Mouse (Mus musculus): ENCODE data around the gene Spon1. TPM values are rescaled to one million over a fixed set of nuclear protein-coding genes. Genes with fewer than 3 reads are reported as not detected.

The Spon1 gene
- polyA plus RNA-seq, 1 experiment from 2014 or later, result 35.1 TPM

- no peak for DNase-seq (ENCODE audit: low spot score)
- no peaks in the 10 kb centered on the region for H3K36me3 ChIP-seq (ENCODE audit: insufficient read depth, low read length)
- no peak overlapping the region for H3K4me3 ChIP-seq (ENCODE audit: low read depth, low read length)
- H3K27ac ChIP-seq (ENCODE audit: low read length), result no peak overlapping the region
- no peaks in the 10 kb centered on the region for H3K27me3 ChIP-seq (replicated peaks; ENCODE audit: insufficient read depth, low read length)
- H3K9me3 ChIP-seq (ENCODE audit: low read length), result no peaks in the 10 kb centered on the region
- no peak for TF ChIP-seq CTCF (IDR thresholded peaks at IDR 0.05)
- no peak for TF ChIP-seq EP300 (IDR thresholded peaks at IDR 0.05)
- H3K4me1 ChIP-seq (ENCODE audit: insufficient read depth, low read depth, low read length), result no peaks in the 10 kb centered on the region
- no peak overlapping the region for H3K9ac ChIP-seq (replicated peaks; ENCODE audit: low read depth)
- WGBS, result 34% methylated on average over 5 of the region's 5 CpGs
- ATAC-seq, result no peak
- no peak overlapping the region for H3K4me2 ChIP-seq (replicated peaks; ENCODE audit: low read depth, low read length)
Observed at GRCm38 (mm10) chr7:113895266-113895665, 129.5 kb downstream of the Spon1 start.

DNA sequence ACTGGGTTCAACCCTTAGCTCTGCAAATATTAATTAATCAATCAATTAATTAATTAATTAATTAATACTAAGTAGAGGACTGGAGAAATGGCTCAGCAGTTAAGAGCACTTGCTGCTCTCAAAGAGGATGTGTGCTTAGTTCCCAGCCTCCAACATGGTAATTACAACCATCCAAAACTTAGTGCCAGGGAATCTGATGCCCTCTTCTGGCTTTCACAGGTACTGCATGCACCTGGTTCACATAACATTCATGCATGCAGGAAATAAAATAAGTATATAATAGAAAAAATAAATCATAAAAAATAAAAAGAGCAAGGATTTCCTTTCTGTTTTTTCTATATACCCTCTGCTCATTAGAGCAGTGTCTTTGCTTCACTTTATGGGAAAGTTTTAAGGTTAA is 132.6 kb downstream of the Spon1 start:
- H3K9me3 ChIP-seq (ENCODE audit: low read length), result no peaks in the 10 kb centered on the region
- no peak overlapping the region for H3K9ac ChIP-seq (replicated peaks; ENCODE audit: low read depth)
- H3K4me2 ChIP-seq (replicated peaks; ENCODE audit: low read depth, low read length), result no peak overlapping the region
- H3K27me3 ChIP-seq (replicated peaks; ENCODE audit: insufficient read depth, low read length), result no peaks in the 10 kb centered on the region
- H3K4me1 ChIP-seq (ENCODE audit: insufficient read depth, low read depth, low read length), result no peaks in the 10 kb centered on the region
- H3K27ac ChIP-seq (ENCODE audit: low read length), result no peak overlapping the region
- TF ChIP-seq EP300 (IDR thresholded peaks at IDR 0.05) (no peak), CTCF (IDR thresholded peaks at IDR 0.05) (peak; percentile 30; the same call in 1 of the 2 replicates)
- DNase-seq (ENCODE audit: low spot score), result no peak
- no peaks in the 10 kb centered on the region for H3K36me3 ChIP-seq (ENCODE audit: insufficient read depth, low read length)
- no peak overlapping the region for H3K4me3 ChIP-seq (ENCODE audit: low read depth, low read length)
- ATAC-seq, result no peak

- no peaks in the 10 kb centered on the region for H3K36me3 ChIP-seq (ENCODE audit: insufficient read depth, low read length)
- no peak overlapping the region for H3K27ac ChIP-seq (ENCODE audit: low read length)
- no peaks in the 10 kb centered on the region for H3K4me1 ChIP-seq (ENCODE audit: insufficient read depth, low read depth, low read length)
- TF ChIP-seq EP300 (IDR thresholded peaks at IDR 0.05), result 0 out of 2 replicates have a peak, but pooled peaks have one; percentile 16
- no peak for TF ChIP-seq CTCF (IDR thresholded peaks at IDR 0.05)
- WGBS, result 69% methylated on average over 2 of the region's 2 CpGs
- H3K9ac ChIP-seq (replicated peaks; ENCODE audit: low read depth), result no peak overlapping the region
- H3K27me3 ChIP-seq (replicated peaks; ENCODE audit: insufficient read depth, low read length), result no peaks in the 10 kb centered on the region
- no peak overlapping the region for H3K4me2 ChIP-seq (replicated peaks; ENCODE audit: low read depth, low read length)
- no peaks in the 10 kb centered on the region for H3K9me3 ChIP-seq (ENCODE audit: low read length)
- H3K4me3 ChIP-seq (ENCODE audit: low read depth, low read length), result no peak overlapping the region
- DNase-seq (ENCODE audit: low spot score) (peak; percentile 28), ATAC-seq (no peak)
Observed at GRCm38 (mm10) chr7:113901511-113901910, 135.7 kb downstream of the Spon1 start.

- Histone ChIP-seq H3K4me2 (replicated peaks; ENCODE audit: low read depth, low read length) (no peak overlapping the region), H3K4me1 (ENCODE audit: insufficient read depth, low read depth, low read length) (no peaks in the 10 kb centered on the region), H3K27ac (ENCODE audit: low read length) (no peak overlapping the region), H3K27me3 (replicated peaks; ENCODE audit: insufficient read depth, low read length) (no peaks in the 10 kb centered on the region), H3K36me3 (ENCODE audit: insufficient read depth, low read length) (no peaks in the 10 kb centered on the region), H3K9me3 (ENCODE audit: low read length) (no peaks in the 10 kb centered on the region), H3K9ac (replicated peaks; ENCODE audit: low read depth) (no peak overlapping the region), H3K4me3 (ENCODE audit: low read depth, low read length) (no peak overlapping the region)
- DNase-seq (ENCODE audit: low spot score) (no peak), ATAC-seq (no peak)
- no peak for TF ChIP-seq CTCF (IDR thresholded peaks at IDR 0.05)
- no peak for TF ChIP-seq EP300 (IDR thresholded peaks at IDR 0.05)
- 60% methylated on average over 10 of the region's 10 CpGs for WGBS
Observed at GRCm38 (mm10) chr7:113901941-113902515, 136.2 kb downstream of the Spon1 start.

DNA sequence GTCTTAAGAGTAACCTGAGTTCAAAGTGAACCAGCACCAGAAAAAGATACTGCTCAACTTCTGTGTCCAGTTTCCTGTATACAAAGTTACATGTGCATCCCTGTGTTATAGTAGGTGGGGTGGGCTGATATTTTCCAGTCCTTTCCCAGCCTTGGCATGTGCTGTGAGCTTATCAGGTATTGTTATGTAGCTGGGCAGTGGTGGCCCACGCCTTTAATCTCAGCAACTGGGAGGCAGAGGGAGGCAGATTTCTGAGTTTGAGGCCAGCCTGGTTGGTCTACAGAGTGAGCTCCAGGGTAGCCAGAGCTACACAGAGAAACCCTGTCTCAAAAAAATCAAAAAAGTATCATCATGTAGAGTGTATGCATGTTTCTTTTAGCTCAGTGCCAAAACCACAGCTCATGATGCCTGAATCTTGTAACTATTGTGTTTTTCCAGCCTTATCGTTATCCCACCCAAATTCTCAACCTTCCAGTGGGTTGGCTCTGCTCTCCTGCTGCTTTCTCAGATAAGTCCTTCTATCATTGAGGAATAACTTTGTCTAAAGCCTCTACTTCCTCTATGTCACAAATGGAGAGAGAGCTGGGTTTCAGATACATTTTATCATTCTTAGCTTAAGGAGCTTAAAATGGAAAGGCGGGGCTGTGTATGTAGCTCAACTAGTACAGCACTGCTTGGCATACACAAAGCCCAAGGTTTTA is 137.5 kb downstream of the Spon1 start:
- no peaks in the 10 kb centered on the region for H3K27me3 ChIP-seq (replicated peaks; ENCODE audit: insufficient read depth, low read length)
- H3K9me3 ChIP-seq (ENCODE audit: low read length), result no peaks in the 10 kb centered on the region
- H3K36me3 ChIP-seq (ENCODE audit: insufficient read depth, low read length), result no peaks in the 10 kb centered on the region
- DNase-seq (ENCODE audit: low spot score) (no peak), ATAC-seq (no peak)
- WGBS, result 82% methylated on average over 3 of the region's 3 CpGs
- H3K4me3 ChIP-seq (ENCODE audit: low read depth, low read length), result no peak overlapping the region
- no peak overlapping the region for H3K4me2 ChIP-seq (replicated peaks; ENCODE audit: low read depth, low read length)
- TF ChIP-seq CTCF (IDR thresholded peaks at IDR 0.05), result no peak
- no peak overlapping the region for H3K27ac ChIP-seq (ENCODE audit: low read length)
- H3K4me1 ChIP-seq (ENCODE audit: insufficient read depth, low read depth, low read length), result no peaks in the 10 kb centered on the region
- no peak overlapping the region for H3K9ac ChIP-seq (replicated peaks; ENCODE audit: low read depth)

DNA sequence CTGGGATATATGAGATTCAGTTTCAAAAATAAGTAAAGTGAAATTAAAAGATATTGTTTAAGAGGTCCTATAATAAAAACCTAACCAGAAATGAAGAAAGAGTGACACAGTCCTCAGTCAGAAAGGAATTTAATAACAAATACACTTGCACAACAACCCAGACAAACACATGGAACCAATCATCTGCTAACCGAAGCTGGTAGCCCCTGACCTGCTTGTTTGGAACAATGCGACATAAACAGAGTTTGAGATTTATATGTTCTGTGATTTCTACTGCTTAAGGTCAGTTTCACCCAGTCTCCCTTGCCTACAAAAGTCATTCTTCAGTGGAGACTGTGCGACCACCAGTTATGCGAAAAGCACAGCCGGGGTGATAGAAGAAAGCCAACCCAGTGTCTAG is 138.1 kb downstream of the Spon1 start:
- H3K4me3 ChIP-seq (ENCODE audit: low read depth, low read length), result no peak overlapping the region
- no peaks in the 10 kb centered on the region for H3K36me3 ChIP-seq (ENCODE audit: insufficient read depth, low read length)
- H3K9me3 ChIP-seq (ENCODE audit: low read length), result no peaks in the 10 kb centered on the region
- no peaks in the 10 kb centered on the region for H3K27me3 ChIP-seq (replicated peaks; ENCODE audit: insufficient read depth, low read length)
- TF ChIP-seq EP300 (IDR thresholded peaks at IDR 0.05) (no peak), CTCF (IDR thresholded peaks at IDR 0.05) (no peak)
- no peak overlapping the region for H3K9ac ChIP-seq (replicated peaks; ENCODE audit: low read depth)
- H3K4me2 ChIP-seq (replicated peaks; ENCODE audit: low read depth, low read length), result no peak overlapping the region
- peak; percentile 68 for ATAC-seq
- peak; percentile 70 for DNase-seq (ENCODE audit: low spot score)
- H3K27ac ChIP-seq (ENCODE audit: low read length), result no peak overlapping the region
- no peaks in the 10 kb centered on the region for H3K4me1 ChIP-seq (ENCODE audit: insufficient read depth, low read depth, low read length)
- WGBS, result 79% methylated on average over 5 of the region's 5 CpGs
